ENCODE assay signal across 31 mouse cellular contexts in the genomic region with DNA sequence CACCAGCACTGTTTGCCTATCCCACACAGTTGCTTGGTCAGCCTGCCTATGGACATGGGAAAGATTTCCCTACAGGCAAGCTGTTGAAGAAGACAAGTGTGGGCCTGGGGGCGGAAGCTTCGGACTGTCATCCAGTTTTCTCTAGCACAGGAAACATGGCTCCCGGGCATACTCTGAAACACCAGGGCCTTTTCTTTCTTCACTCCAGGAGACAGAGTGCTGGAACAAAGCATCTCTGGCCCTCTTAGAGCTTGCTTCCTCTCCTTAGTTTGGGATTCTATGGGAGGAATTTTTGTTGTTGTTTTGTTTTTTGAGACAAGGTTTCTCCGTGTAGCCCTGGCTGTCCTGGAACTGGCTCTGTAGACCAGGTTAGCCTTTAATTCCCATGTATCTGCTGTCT. TPM values are rescaled to one million over a fixed set of nuclear protein-coding genes. Genes with fewer than 3 reads are reported as not detected.
"Had no signal": no experiment of that assay in that cellular context is flagged by ENCODE, and none has a peak within 500 bp of the region (broad histone marks: within the 10 kb centered on the region; RNA-seq: fewer than 3 reads in every experiment).

No protein-coding gene starts in this region.

- H3K9me3 ChIP-seq: heart, embryonic 13.5 days; heart, embryonic 15.5 days; hindbrain, embryonic 13.5 days; hindbrain, embryonic 15.5 days; kidney, embryonic 15.5 days; limb, embryonic 13.5 days; limb, embryonic 15.5 days; liver, embryonic 12.5 days had no signal

- H3K4me1 ChIP-seq: hindbrain, embryonic 15.5 days had no signal

- H3K27ac ChIP-seq: heart, adult 2 months; heart, embryonic 13.5 days; heart, embryonic 15.5 days; hindbrain, embryonic 13.5 days; hindbrain, embryonic 15.5 days; hindbrain, postnatal 0 days; kidney, embryonic 15.5 days; kidney, postnatal 0 days; layer of hippocampus, adult 2 months; left cerebral cortex, adult 2 months; limb, embryonic 13.5 days; limb, embryonic 15.5 days; liver, embryonic 12.5 days had no signal

- H3K4me3 ChIP-seq: heart, adult 2 months; heart, embryonic 13.5 days; heart, embryonic 15.5 days; hindbrain, embryonic 13.5 days; hindbrain, embryonic 15.5 days; kidney, embryonic 15.5 days; layer of hippocampus, adult 2 months; left cerebral cortex, adult 2 months; limb, embryonic 13.5 days; limb, embryonic 15.5 days; liver, embryonic 12.5 days had no signal

- DNase-seq: gastrocnemius, postnatal 14 days; gastrocnemius, postnatal 36 days; heart, adult 11 months; heart, adult 2 months; heart, postnatal 14 days; heart, postnatal 36 days; kidney, adult 11 months; kidney, adult 2 months; kidney, adult 9 months; kidney, postnatal 14 days; kidney, postnatal 4 days had no signal

- H3K36me3 ChIP-seq: heart, embryonic 13.5 days; heart, embryonic 15.5 days; hindbrain, embryonic 13.5 days; hindbrain, embryonic 15.5 days; kidney, embryonic 15.5 days; limb, embryonic 13.5 days; limb, embryonic 15.5 days; liver, embryonic 12.5 days had no signal

RNA-seq across cellular contexts. Expression of a gene that starts 1.7 kb away (rescaled TPM):
- polyA plus RNA-seq: intestine, embryonic 14.5 days; intestine, embryonic 16.5 days had no signal

RNA-seq across cellular contexts. Expression of a gene that starts 34.4 kb away (rescaled TPM):
- polyA plus RNA-seq: gonadal fat pad, adult 2 months; heart, adult 2 months; heart, embryonic 11.5 days; heart, embryonic 13.5 days; heart, embryonic 15.5 days; heart, postnatal 0 days; hindbrain, embryonic 11.5 days; hindbrain, embryonic 13.5 days; hindbrain, embryonic 15.5 days; hindbrain, postnatal 0 days; intestine, embryonic 14.5 days; intestine, embryonic 16.5 days; kidney, adult 2 months; kidney, embryonic 15.5 days; kidney, postnatal 0 days; limb, embryonic 11.5 days; limb, embryonic 15.5 days; liver, adult 2 months; liver, embryonic 12.5 days had no signal
